Mouse (Mus musculus) neural tube, embryonic 15.5 days (tissue): Measurements from ENCODE around the gene Gm8011. TPM values are rescaled to one million over a fixed set of nuclear protein-coding genes. Genes with fewer than 3 reads are reported as not detected.
"Not testable (repeated sequence)": the region's sequence is repeated elsewhere in the genome, so short reads cannot be mapped to it uniquely, and the experiment has no call there.

Experiments used
- ATAC-seq: fragments of 200-750 bp; cut with Nextera tagmentation; 2 replicates; pipeline ENCODE4 v1.8.0; 2017; ENCODE audit warnings: mild to moderate bottlenecking, moderate TSS enrichment, moderate library complexity; ENCODE audit not compliant: low FRiP score
- H3K27ac ChIP-seq: fragments of 300-500 bp; sonication (generic); replicated peaks from 2 replicates; pipeline ENCODE4 v1.5.1; 2015; ENCODE audit warnings: mild to moderate bottlenecking, inconsistent platforms
- H3K27me3 ChIP-seq: fragments of 300-500 bp; sonication (generic); replicated peaks from 2 replicates; pipeline ENCODE4 v1.6.1; 2015; ENCODE audit warnings: inconsistent platforms
- H3K36me3 ChIP-seq: fragments of 300-500 bp; sonication (generic); 2 replicates; pipeline ENCODE4 v1.6.1; 2015; ENCODE audit warnings: inconsistent platforms
- H3K4me1 ChIP-seq: fragments of 300-500 bp; sonication (generic); 2 replicates; pipeline ENCODE4 v1.6.1; 2015; ENCODE audit warnings: inconsistent platforms
- H3K4me2 ChIP-seq: fragments of 300-500 bp; sonication (generic); 2 replicates; pipeline ENCODE4 v1.6.1; 2015; ENCODE audit warnings: inconsistent platforms, mild to moderate bottlenecking, moderate library complexity
- H3K4me3 ChIP-seq: fragments of 300-500 bp; sonication (generic); replicated peaks from 2 replicates; pipeline ENCODE4 v1.5.1; 2015; ENCODE audit warnings: mild to moderate bottlenecking, inconsistent platforms
- H3K9ac ChIP-seq: fragments of 300-500 bp; sonication (generic); replicated peaks from 2 replicates; pipeline ENCODE4 v1.6.1; 2015; ENCODE audit warnings: mild to moderate bottlenecking, inconsistent platforms
- H3K9me3 ChIP-seq: fragments of 300-500 bp; sonication (generic); replicated peaks from 2 replicates; pipeline ENCODE4 v1.6.1; 2016; ENCODE audit warnings: inconsistent platforms
- WGBS: fragments of 180-500 bp; shearing (Covaris S2); methylation state at CpG from one replicate; pipeline ENCODE4 v1.1.7; 2015; ENCODE audit warnings: mixed read lengths; 5-methylcytosine and 5-hydroxymethylcytosine counted together
- polyA plus RNA-seq: library from polyadenylated mRNA; unstranded; fragments of >200 nt; fragmentation: Nextera tagmentation; extraction: Ambion mirVana; gene quantifications from 2 replicates; pipeline ENCODE4 v1.2.1, GENCODE M21; 2015

Gm8011 gene
- polyA plus RNA-seq = not detected in 2 replicates

DNA sequence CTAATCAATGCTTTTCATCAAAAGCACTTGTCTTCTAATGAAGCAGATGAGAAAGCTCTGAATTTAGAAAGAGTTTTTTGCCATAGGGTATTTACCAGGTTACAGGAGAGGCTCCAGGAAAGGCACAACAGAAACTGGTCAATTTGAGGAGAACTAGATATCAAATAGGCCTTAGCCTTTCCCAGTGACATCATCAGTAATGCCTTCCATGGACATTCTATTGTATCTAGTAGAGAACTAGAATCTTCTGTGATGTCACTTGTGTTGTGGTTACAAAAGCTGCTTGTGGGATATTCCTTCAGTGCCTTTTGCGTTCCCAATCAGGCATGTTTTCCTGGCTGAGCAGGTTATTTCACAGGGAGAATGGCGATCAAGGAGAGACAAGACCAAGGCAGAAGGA, at the start of gene Gm8011:
Gene Gm8011, plus strand, starts transcription at position 301 of the 400 bp plus-strand sequence.
- not testable (repeated sequence) for H3K4me1 ChIP-seq, H3K36me3 ChIP-seq, H3K9ac ChIP-seq, H3K27ac ChIP-seq, H3K4me2 ChIP-seq, ATAC-seq, H3K4me3 ChIP-seq, H3K9me3 ChIP-seq, H3K27me3 ChIP-seq
- WGBS = 61% methylated on average over 2 of the region's 2 CpGs

DNA sequence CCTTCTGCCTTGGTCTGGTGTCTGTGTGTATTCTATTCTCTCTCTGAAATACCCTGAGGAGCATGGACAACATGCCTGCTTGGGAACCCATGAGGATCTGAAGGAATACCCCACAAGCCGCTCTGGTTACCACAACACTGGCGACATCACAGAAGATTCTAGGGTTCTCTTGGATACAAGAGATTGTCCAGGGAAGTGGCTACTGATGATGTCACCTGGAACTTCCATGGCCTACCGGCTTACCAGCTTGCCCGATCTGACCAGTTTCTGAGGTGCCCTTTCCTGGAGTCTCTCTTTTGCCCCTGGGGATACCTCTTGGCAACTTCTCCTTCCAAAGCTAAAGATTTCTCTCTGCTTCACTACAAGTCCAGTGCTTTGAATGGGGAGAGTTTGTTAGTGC, 24.1 kb upstream of the Gm8011 start, which contains the start of gene Gm8005:
Gene Gm8005, minus strand, starts transcription at position 101 of the 400 bp plus-strand sequence.
- H3K9ac ChIP-seq, H3K4me3 ChIP-seq, H3K9me3 ChIP-seq, H3K4me2 ChIP-seq, H3K27ac ChIP-seq, H3K4me1 ChIP-seq, H3K36me3 ChIP-seq, ATAC-seq, H3K27me3 ChIP-seq: not testable (repeated sequence)
- 93% methylated on average over 2 of the region's 4 CpGs for WGBS

DNA sequence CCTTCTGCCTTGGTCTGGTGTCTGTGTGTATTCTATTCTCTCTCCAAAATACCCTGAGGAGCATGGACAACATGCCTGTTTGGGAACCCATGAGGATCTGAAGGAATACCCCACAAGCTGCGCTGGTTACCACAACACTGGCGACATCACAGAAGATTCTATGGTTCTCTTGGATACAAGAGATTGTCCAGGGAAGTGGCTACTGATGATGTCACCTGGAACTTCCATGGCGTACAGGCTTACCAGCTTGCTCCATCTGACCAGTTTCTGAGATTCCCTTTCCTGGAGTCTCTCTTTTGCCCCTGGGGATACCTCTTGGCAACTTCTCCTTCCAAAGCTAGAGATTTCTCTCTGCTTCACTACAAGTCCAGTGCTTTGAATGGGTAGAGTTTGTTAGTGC, 38.6 kb downstream of the Gm8011 start, which contains the start of gene Gm8020:
Gene Gm8020, minus strand, starts transcription at position 101 of the 400 bp plus-strand sequence.
- H3K27ac ChIP-seq, H3K4me3 ChIP-seq, H3K4me2 ChIP-seq, H3K9ac ChIP-seq, ATAC-seq, H3K36me3 ChIP-seq, H3K4me1 ChIP-seq, H3K27me3 ChIP-seq, H3K9me3 ChIP-seq: not testable (repeated sequence)
- WGBS = 93% methylated on average over 2 of the region's 3 CpGs

Other genes with a start within 250 kb of the Gm8011 start
- gene Gm17026, start 203.8 kb upstream of the Gm8011 start, polyA plus RNA-seq = not detected in 2 replicates
- not detected in 2 replicates for gene Gm9611, start 166.5 kb upstream of the Gm8011 start, polyA plus RNA-seq
- gene Gm7995, start 153.7 kb upstream of the Gm8011 start, polyA plus RNA-seq = not detected in 2 replicates
- not detected in 2 replicates for gene Gm8005, start 24.2 kb upstream of the Gm8011 start, polyA plus RNA-seq
- gene Gm8020, start 38.5 kb downstream of the Gm8011 start, polyA plus RNA-seq = not detected in 2 replicates
- gene Gm8024, start 60.4 kb downstream of the Gm8011 start, polyA plus RNA-seq = not detected in 2 replicates
- gene Gm17124, start 136.0 kb downstream of the Gm8011 start, polyA plus RNA-seq = not detected in 2 replicates
- not detected in 2 replicates for gene Gm3633, start 178.0 kb downstream of the Gm8011 start, polyA plus RNA-seq
- not detected in 2 replicates for gene Gm10378, start 192.1 kb downstream of the Gm8011 start, polyA plus RNA-seq